Mouse (Mus musculus) ES-Bruce4 (cell line): Measurements from ENCODE around the gene Slitrk5.

Experiments
- CTCF ChIP-seq: IDR thresholded peaks from one replicate; pipeline ENCODE4 v1.8.1; 2011; ENCODE audit warnings: low read depth, low read length
- POLR2A ChIP-seq: IDR thresholded peaks from one replicate; pipeline ENCODE4 v1.8.1; 2011; ENCODE audit warnings: low read length; ENCODE audit not compliant: insufficient read depth

- TF ChIP-seq CTCF, result no peak
- no peak for TF ChIP-seq POLR2A
Observed at GRCm38 (mm10) chr14:111676166-111676581, 1.3 kb downstream of the Slitrk5 start.
